Mouse (Mus musculus) liver, adult 2 months (tissue): ENCODE measurements around the gene Gm14124. TPM values are rescaled to one million over a fixed set of nuclear protein-coding genes. Genes with fewer than 3 reads are reported as not detected.
"Not testable (repeated sequence)": the region's sequence is repeated elsewhere in the genome, so short reads cannot be mapped to it uniquely, and the experiment has no call there.

Experiments used
- DNase-seq: peaks from one replicate; pipeline ENCODE4 v3.0.0-alpha.2; 2011; ENCODE audit warnings: low read depth, low spot score; ENCODE audit errors: extremely low read depth
- H3K27ac ChIP-seq: fragments of 200-500 bp; replicated peaks from 2 replicates; pipeline ENCODE4 v1.5.1; 2012; ENCODE audit warnings: low read depth, mild to moderate bottlenecking, control low read depth, inconsistent platforms, low read length; ENCODE audit not compliant: insufficient read depth
- H3K27me3 ChIP-seq: fragments of 200-500 bp; 2 replicates; pipeline ENCODE4 v1.6.1; 2012; ENCODE audit warnings: mild to moderate bottlenecking, moderate library complexity, low read length, inconsistent platforms; ENCODE audit not compliant: control insufficient read depth, insufficient read depth
- H3K36me3 ChIP-seq: fragments of 200-500 bp; 2 replicates; pipeline ENCODE4 v1.6.1; 2012; ENCODE audit warnings: low read length, inconsistent platforms; ENCODE audit not compliant: control insufficient read depth, insufficient read depth
- H3K4me1 ChIP-seq: fragments of 200-500 bp; 2 replicates; pipeline ENCODE4 v1.6.1; 2011; ENCODE audit warnings: low read length; ENCODE audit not compliant: control insufficient read depth, insufficient read depth
- H3K4me3 ChIP-seq: fragments of 200-500 bp; 2 replicates; pipeline ENCODE4 v1.5.1; 2011; ENCODE audit warnings: low read depth, mild to moderate bottlenecking, control low read depth, low read length, moderate library complexity; ENCODE audit not compliant: insufficient read depth
- H3K79me2 ChIP-seq: fragments of 200-500 bp; 2 replicates; pipeline ENCODE4 v1.6.1; 2012; ENCODE audit warnings: inconsistent platforms, mild to moderate bottlenecking, low read length, moderate library complexity; ENCODE audit not compliant: control insufficient read depth, insufficient read depth
- H3K9ac ChIP-seq: fragments of 200-500 bp; 2 replicates; pipeline ENCODE4 v1.6.1; 2012; ENCODE audit warnings: low read depth, mild to moderate bottlenecking, control low read depth, inconsistent platforms, low read length
- CTCF ChIP-seq: fragments of 200-500 bp; IDR thresholded peaks from 2 replicates; pipeline ENCODE4 v1.5.1; 2011; ENCODE audit warnings: low read depth, low read length, control low read depth
- POLR2A ChIP-seq: fragments of 200-500 bp; IDR thresholded peaks from 2 replicates; pipeline ENCODE4 v1.6.1; 2011; ENCODE audit warnings: low read length, control low read depth; ENCODE audit not compliant: insufficient read depth; ENCODE audit errors: extremely low read depth
- WGBS: fragments of 180-500 bp; shearing (Covaris S2); methylation state at CpG from one replicate; pipeline ENCODE4 v1.1.7; 2018; 5-methylcytosine and 5-hydroxymethylcytosine counted together
- polyA plus RNA-seq: library from polyadenylated mRNA; depleted of rRNA; stranded (reverse); fragments of >200 nt; gene quantifications from 2 replicates; pipeline ENCODE4 v1.2.3, GENCODE M21; 2012; rRNA removed
- total RNA-seq: library from RNA; depleted of rRNA; stranded (reverse); fragments of >200 nt; gene quantifications from 2 replicates; pipeline ENCODE4 v1.2.3, GENCODE M21; 2014; rRNA removed

The Gm14124 gene
- total RNA-seq (not detected in 2 replicates), polyA plus RNA-seq (not detected in 2 replicates)

DNA sequence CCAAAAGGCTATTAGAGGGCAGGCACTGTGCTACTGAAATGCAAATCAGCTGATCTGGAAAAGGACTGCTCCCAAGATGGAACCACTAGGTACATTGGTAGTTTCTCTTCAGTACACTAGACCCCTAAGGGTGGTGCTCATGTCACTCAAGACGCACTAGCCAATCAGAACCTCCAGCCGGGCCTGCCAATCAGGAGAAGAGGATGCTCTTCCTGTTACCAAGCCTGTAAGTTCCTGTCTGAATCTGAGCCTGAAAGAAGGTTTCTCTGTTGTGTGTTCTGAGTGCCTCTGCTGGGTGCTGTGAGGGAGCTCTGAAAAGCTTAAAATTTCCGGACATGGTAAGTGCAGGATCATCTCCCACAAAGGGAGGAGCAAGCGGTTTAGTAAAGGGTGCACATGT is at the start of gene Gm14124:
TSS of gene Gm14124 (plus strand) at position 227 of the 400 bp plus-strand sequence.
- not testable (repeated sequence) for H3K9ac ChIP-seq, DNase-seq, H3K4me3 ChIP-seq, H3K4me1 ChIP-seq, H3K36me3 ChIP-seq, H3K27me3 ChIP-seq, H3K79me2 ChIP-seq, H3K27ac ChIP-seq
- WGBS, result 67% methylated on average over 4 of the region's 4 CpGs

DNA sequence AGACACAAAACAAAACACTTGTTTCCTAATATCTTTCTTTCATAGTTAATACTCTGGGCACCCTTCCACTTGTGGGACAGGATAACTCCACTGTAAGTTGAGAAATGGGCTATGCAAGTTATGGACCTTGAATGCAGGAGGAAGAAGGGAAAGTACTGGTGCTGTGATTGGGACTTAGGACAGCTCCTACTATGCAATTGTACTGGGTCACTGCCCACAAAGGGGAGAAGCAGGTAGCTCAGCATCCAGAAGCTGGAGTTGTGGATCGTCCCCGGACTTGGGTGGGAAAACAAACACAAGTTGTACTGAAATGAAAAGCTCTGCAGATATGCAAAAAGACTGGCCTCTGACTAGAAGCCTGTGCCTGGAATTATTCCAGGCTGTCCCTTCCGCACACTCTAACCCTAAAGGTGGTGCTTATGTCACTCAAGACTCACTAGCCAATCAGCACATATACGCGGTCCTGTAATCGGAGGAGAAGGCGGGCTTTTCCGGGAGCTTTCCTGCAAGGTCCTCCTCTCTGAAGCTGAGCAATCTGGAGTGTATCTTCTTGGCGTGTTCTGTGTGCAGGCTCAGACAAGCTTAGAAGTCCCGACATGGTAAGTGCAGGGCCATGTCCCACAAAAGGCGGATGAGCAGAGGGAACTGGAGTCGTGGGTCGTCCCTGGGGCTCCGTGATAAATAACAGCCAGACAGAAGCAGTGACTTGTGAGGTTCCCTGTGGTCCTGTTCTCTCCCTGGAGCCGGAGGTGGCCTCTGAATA is 39.5 kb upstream of the Gm14124 start, which contains the start of gene Zfp937:
TSS of gene Zfp937 (plus strand) at position 474 of the 763 bp plus-strand sequence.
- DNase-seq, result peak; percentile 75
- WGBS, result under 1% methylated on average over 15 of the region's 15 CpGs
- not testable (repeated sequence) for H3K27ac ChIP-seq, H3K79me2 ChIP-seq, H3K36me3 ChIP-seq, H3K27me3 ChIP-seq, H3K4me1 ChIP-seq
- peak within 1 kb of the TSS; percentile 59 for H3K4me3 ChIP-seq
- peak within 1 kb of the TSS; percentile 72 for H3K9ac ChIP-seq

GRCm38 (mm10) chr2:150218363-150218725 is 39.0 kb upstream of the Gm14124 start:
- H3K36me3 ChIP-seq, DNase-seq, H3K79me2 ChIP-seq, H3K4me1 ChIP-seq, H3K27ac ChIP-seq, H3K27me3 ChIP-seq: not testable (repeated sequence)
- Histone ChIP-seq H3K9ac (peak overlapping the region; percentile 72; the same call in 1 of the 2 replicates), H3K4me3 (peak overlapping the region; percentile 59)
- 17% methylated on average over 4 of the region's 4 CpGs for WGBS

GRCm38 (mm10) chr2:150223263-150223662 is 34.1 kb upstream of the Gm14124 start:
- not testable (repeated sequence) for H3K36me3 ChIP-seq, H3K4me1 ChIP-seq, H3K79me2 ChIP-seq, H3K27me3 ChIP-seq, DNase-seq, H3K4me3 ChIP-seq, H3K27ac ChIP-seq, H3K9ac ChIP-seq

- H3K9ac ChIP-seq, result no peak overlapping the region
- WGBS, result 92% methylated on average over 2 of the region's 2 CpGs
- TF ChIP-seq POLR2A (no peak), CTCF (no peak)
- DNase-seq, result no peak
- H3K4me3 ChIP-seq, result no peak overlapping the region
- no peaks in the 10 kb centered on the region for H3K79me2 ChIP-seq
- H3K27me3 ChIP-seq, result no peaks in the 10 kb centered on the region; the same call in 1 of the 2 replicates
- no peak overlapping the region for H3K27ac ChIP-seq
- peaks cover 1% of the 10 kb centered on the region; the same call in 1 of the 2 replicates for H3K36me3 ChIP-seq
- no peaks in the 10 kb centered on the region for H3K4me1 ChIP-seq
Measured at GRCm38 (mm10) chr2:150243211-150243610, 14.1 kb upstream of the Gm14124 start.

- WGBS, result 46% methylated on average over 2 of the region's 2 CpGs
- not testable (repeated sequence) for H3K4me3 ChIP-seq, H3K36me3 ChIP-seq
Measured at GRCm38 (mm10) chr2:150255491-150255890, 1.8 kb upstream of the Gm14124 start, which contains the start of gene Gm21994. TSS of gene Gm21994 (minus strand) at chr2:150255591.

GRCm38 (mm10) chr2:150256861-150257260 is 456 bp upstream of the Gm14124 start:
- 73% methylated on average over 2 of the region's 2 CpGs for WGBS
- not testable (repeated sequence) for DNase-seq

More at GRCm38 (mm10) chr2:150255491-150255890, 1.8 kb upstream of the Gm14124 start, which contains the start of gene Gm21994:
- not testable (repeated sequence) for H3K27me3 ChIP-seq, DNase-seq, H3K79me2 ChIP-seq, H3K4me1 ChIP-seq, H3K9ac ChIP-seq, H3K27ac ChIP-seq

More at GRCm38 (mm10) chr2:150256861-150257260, 456 bp upstream of the Gm14124 start:
- not testable (repeated sequence) for H3K79me2 ChIP-seq, H3K9ac ChIP-seq, H3K36me3 ChIP-seq, H3K4me1 ChIP-seq, H3K4me3 ChIP-seq, H3K27me3 ChIP-seq, H3K27ac ChIP-seq
